Mouse (Mus musculus) stomach, embryonic 15.5 days (tissue): Measurements from ENCODE around the gene BC003965. TPM values are rescaled to one million over a fixed set of nuclear protein-coding genes. Genes with fewer than 3 reads are reported as not detected.
A peak's percentile ranks its signal among the peaks of the same experiment; 100 is the strongest.

Experiments used
- ATAC-seq: fragments of 200-750 bp; cut with Nextera tagmentation; 2 replicates; pipeline ENCODE4 v1.8.0; 2017; ENCODE audit warnings: low read depth, moderate number of reproducible peaks, moderate TSS enrichment; ENCODE audit not compliant: insufficient read depth, low FRiP score
- H3K27ac ChIP-seq: fragments of 300-500 bp; sonication (generic); 2 replicates; pipeline ENCODE4 v1.5.1; 2015; ENCODE audit warnings: mild to moderate bottlenecking, inconsistent platforms
- H3K27me3 ChIP-seq: fragments of 300-500 bp; sonication (generic); replicated peaks from 2 replicates; pipeline ENCODE4 v1.6.1; 2015; ENCODE audit warnings: inconsistent platforms
- H3K36me3 ChIP-seq: fragments of 300-500 bp; sonication (generic); 2 replicates; pipeline ENCODE4 v1.6.1; 2015; ENCODE audit warnings: inconsistent platforms
- H3K4me1 ChIP-seq: fragments of 300-500 bp; sonication (generic); 2 replicates; pipeline ENCODE4 v1.6.1; 2015; ENCODE audit warnings: inconsistent platforms
- H3K4me2 ChIP-seq: fragments of 300-500 bp; sonication (generic); 2 replicates; pipeline ENCODE4 v1.6.1; 2015; ENCODE audit warnings: mild to moderate bottlenecking, inconsistent platforms
- H3K4me3 ChIP-seq: fragments of 300-500 bp; sonication (generic); replicated peaks from 2 replicates; pipeline ENCODE4 v1.5.1; 2015; ENCODE audit warnings: inconsistent platforms
- H3K9ac ChIP-seq: fragments of 300-500 bp; sonication (generic); 2 replicates; pipeline ENCODE4 v1.6.1; 2015; ENCODE audit warnings: inconsistent platforms
- H3K9me3 ChIP-seq: fragments of 300-500 bp; sonication (generic); 2 replicates; pipeline ENCODE4 v1.6.1; 2016; ENCODE audit warnings: inconsistent platforms
- WGBS: fragments of 180-500 bp; shearing (Covaris S2); methylation state at CpG from one replicate; pipeline ENCODE4 v1.1.7; 2015; 5-methylcytosine and 5-hydroxymethylcytosine counted together
- polyA plus RNA-seq: library from polyadenylated mRNA; unstranded; fragments of >200 nt; fragmentation: Nextera tagmentation; extraction: Ambion mirVana; gene quantifications from 2 replicates; pipeline ENCODE4 v1.2.1, GENCODE M21; 2015

Gene BC003965
- polyA plus RNA-seq, 1 experiment from 2014 or later = 35.5 TPM

DNA sequence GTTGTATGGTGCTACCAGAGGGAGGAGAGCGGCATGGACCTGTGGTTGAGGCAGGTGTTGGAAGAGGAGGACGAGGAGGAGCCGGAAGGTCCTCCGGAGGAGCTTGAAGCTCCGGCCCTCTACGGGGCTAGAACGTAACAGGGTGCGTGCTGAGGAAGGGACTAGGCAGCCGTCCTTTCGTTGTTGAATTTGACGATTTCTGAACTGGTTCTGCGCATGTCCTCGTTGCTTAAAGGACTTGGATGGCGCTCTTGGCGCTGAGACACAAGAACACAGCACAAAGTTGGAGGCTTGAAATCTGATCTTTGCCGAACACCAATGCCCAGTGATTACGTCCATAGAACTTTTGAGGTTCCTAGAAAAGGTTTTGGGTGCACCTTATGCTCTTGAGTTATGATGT, 607 bp downstream of the BC003965 start:
- H3K4me2 ChIP-seq = peak overlapping the region; percentile 98
- 8% methylated on average over 17 of the region's 17 CpGs for WGBS
- H3K9me3 ChIP-seq = no peaks in the 10 kb centered on the region
- peak overlapping the region; percentile 97 for H3K4me3 ChIP-seq
- peaks cover 29% of the 10 kb centered on the region for H3K4me1 ChIP-seq
- H3K36me3 ChIP-seq = no peaks in the 10 kb centered on the region
- peak overlapping the region; percentile 67 for H3K27ac ChIP-seq
- H3K9ac ChIP-seq = peak overlapping the region; percentile 82
- peak; percentile 13; the same call in 1 of the 2 replicates for ATAC-seq
- H3K27me3 ChIP-seq = no peaks in the 10 kb centered on the region

DNA sequence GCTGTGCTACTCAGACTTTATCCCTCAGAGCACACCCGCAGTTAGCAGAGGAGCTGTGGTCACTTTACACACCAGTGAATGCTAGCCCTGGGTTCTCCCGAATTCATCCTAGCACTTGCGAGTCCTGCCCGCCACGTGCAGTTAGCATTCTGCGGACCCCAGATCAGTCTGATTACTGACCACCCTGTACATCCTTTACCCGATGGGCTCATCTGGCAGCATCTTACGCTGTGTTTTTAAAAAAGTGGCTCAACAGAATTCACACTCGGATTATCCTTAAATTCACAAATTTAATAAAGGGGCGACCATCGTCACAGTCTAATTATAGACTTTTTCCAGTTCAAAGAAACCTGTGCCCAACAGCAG, 3.4 kb downstream of the BC003965 start:
- no peak for ATAC-seq
- Histone ChIP-seq H3K27ac (peak overlapping the region; percentile 77), H3K4me3 (peak overlapping the region; percentile 94), H3K36me3 (no peaks in the 10 kb centered on the region), H3K4me2 (peak overlapping the region; percentile 86), H3K9me3 (no peaks in the 10 kb centered on the region), H3K4me1 (peaks cover 29% of the 10 kb centered on the region), H3K9ac (0 out of 2 replicates have a peak overlapping the region, but pooled peaks have one; percentile 98), H3K27me3 (no peaks in the 10 kb centered on the region)
- WGBS = 6% methylated on average over 11 of the region's 11 CpGs

DNA sequence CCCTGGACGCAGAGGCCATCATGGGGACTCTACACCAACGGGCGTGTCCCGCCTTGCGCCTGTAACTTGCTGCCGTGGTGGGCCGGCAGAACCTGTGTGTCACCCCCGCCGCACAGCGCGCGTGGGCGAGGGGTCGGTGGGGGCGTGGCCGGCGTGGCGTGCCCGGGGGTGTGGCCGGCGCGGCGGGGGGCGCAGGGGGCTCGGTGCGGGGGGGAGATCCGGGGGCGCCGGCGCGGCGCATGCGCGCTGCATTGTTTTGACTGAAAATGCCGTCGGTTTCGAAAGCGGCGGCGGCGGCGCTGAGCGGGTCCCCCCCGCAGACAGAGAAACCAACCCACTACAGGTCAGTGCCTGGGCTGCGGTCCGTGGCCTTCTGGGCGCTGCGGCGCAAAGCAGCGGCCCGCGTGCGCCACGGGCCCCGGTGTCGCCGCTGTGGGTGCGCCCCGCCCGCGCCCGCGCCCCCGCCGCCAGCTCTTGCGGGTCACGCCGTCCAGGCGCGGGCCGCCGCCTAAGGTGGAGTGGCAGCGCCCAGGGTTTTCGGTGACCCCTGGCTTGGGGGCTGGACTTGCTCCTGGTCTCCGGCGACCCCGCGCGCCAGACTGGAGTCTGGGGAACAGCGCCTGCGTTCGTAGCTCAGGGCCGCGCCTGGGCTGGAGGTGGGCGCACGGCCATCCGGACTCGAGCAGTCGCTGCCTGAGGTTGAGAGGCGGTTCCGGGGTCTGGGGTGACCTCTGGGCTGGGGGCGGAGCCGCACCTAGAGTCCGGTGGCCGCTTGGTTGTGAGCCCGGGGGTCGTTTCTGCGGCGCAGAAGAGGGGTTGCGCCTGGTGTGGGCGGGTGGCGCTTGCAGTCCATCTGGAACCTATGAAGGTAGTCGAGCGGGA, 4.0 kb downstream of the BC003965 start, which contains the start of gene Unkl:
Unkl (plus strand) TSS at position 248 of the 882 bp plus-strand sequence.
- Histone ChIP-seq H3K9me3 (no peaks in the 10 kb centered on the region), H3K4me1 (peaks cover 27% of the 10 kb centered on the region), H3K27me3 (no peaks in the 10 kb centered on the region), H3K36me3 (no peaks in the 10 kb centered on the region), H3K27ac (peak within 1 kb of the TSS; percentile 77), H3K4me3 (peak within 1 kb of the TSS; percentile 94), H3K4me2 (peak within 1 kb of the TSS; percentile 86), H3K9ac (peak within 1 kb of the TSS; percentile 98)
- peak; percentile 24; the same call in 1 of the 2 replicates for ATAC-seq
- under 1% methylated on average over 93 of the region's 104 CpGs for WGBS

DNA sequence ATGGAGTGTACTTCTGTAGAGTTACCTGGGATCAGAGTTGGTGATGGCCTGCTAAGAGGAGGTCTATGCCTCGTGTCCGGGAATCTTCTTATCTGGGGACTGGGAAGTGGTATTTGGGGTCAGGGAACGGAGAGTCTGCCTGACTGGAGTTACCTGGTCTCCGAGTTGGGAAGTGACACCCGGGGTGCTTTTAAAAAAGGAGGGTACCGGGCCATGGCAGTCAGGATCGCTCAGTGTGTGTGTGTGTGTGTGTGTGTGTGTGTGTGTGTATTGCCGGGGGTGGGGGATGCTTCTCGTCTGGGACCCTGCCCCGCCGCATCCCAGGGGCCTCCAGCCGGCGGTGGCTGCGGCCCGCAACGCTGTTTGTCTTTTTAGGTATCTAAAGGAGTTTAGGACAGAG, 4.7 kb downstream of the BC003965 start:
- Histone ChIP-seq H3K9me3 (no peaks in the 10 kb centered on the region), H3K9ac (peak overlapping the region; percentile 98), H3K4me2 (peak overlapping the region; percentile 86), H3K36me3 (peaks cover under 1% of the 10 kb centered on the region; the same call in 1 of the 2 replicates), H3K27ac (no peak overlapping the region), H3K4me3 (peak overlapping the region; percentile 94), H3K4me1 (peaks cover 26% of the 10 kb centered on the region), H3K27me3 (no peaks in the 10 kb centered on the region)
- WGBS = 4% methylated on average over 16 of the region's 16 CpGs
- no peak for ATAC-seq

DNA sequence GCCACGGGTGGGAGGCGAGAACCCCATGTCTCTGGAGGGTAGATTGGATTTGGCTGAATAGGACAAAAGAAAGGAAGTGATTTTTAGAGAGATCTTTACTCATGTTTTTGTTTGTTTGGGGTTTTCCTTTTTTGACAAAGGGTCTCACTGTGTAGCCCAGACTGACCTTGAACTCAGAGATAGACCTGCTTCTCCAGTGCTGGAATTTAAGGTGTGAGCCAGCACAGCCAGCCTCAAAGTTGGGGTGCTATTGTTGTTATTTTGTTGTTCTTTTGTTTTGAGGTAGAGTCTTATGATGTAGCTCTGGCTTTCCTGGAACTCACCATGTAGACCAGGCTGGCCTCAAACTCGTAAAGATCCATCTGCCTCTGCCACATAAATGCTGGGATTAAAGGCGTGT, 18.0 kb downstream of the BC003965 start:
- Histone ChIP-seq H3K4me1 (no peaks in the 10 kb centered on the region), H3K27me3 (no peaks in the 10 kb centered on the region), H3K9me3 (no peaks in the 10 kb centered on the region), H3K9ac (no peak overlapping the region), H3K4me3 (no peak overlapping the region), H3K4me2 (no peak overlapping the region), H3K36me3 (peaks cover 50% of the 10 kb centered on the region), H3K27ac (no peak overlapping the region)
- WGBS = 86% methylated on average over 4 of the region's 4 CpGs
- no peak for ATAC-seq

DNA sequence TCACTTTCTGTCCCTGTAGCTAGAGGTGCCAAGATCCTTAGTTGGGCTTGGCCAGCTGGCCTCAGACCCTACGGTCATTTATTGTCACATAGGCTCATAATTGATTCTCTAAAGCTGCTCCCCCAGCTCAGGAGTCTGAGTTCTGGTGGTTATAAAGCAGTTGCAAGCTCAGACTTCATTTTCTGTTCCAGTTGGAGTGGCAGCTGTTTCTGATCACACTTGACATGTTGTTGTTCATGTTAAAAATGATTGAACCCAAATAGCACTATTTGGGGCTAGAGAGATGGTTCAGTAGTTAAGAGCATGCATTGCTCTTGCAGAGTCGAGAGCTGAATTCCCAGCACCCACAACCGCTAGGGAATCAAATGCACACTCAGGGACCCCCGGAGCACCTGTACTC, 25.7 kb downstream of the BC003965 start:
- H3K4me1 ChIP-seq = no peaks in the 10 kb centered on the region

DNA sequence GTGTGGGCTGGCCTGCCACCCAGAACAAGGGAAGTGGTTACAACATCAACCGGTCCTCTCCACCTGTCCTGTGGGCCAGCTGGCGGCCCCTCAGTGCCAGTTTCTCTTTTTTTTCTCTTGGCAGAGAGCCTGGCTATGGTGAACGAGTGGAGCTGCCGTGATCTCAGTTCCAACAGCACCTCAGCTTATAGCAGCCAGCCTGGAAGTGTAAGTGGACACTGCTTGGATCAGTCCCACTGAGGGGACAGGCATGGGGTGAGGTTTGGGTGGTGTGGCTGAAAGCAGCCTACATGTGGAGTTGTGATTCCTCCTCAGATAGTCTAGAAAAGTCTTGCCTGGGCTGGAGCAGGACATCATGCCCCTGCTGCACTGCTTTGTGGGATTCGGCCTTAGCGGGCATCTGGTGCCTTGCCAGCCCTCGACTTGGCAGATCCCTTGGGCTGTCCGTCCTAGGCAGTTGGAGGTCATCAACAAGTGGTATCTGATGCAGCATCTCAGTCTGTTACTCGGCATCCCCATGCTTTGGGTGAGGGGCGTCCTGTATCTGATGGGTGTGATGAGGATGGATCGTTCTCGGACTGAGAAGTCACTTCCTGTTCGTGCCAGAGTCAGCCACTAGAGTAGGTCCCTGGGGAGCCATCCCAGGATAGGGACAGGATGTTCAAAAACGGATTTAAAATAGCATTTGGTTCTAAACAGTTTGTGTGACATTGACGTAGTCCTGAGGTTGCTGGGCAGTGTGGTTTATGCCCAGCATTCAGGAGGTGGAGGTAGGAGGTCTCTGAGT, 26.5 kb downstream of the BC003965 start:
- Histone ChIP-seq H3K9ac (no peak overlapping the region), H3K27ac (no peak overlapping the region), H3K4me2 (no peak overlapping the region), H3K27me3 (no peaks in the 10 kb centered on the region), H3K9me3 (no peaks in the 10 kb centered on the region), H3K4me3 (no peak overlapping the region), H3K36me3 (peaks cover 44% of the 10 kb centered on the region), H3K4me1 (no peaks in the 10 kb centered on the region)
- no peak for ATAC-seq
- WGBS = 83% methylated on average over 15 of the region's 15 CpGs

More for the DNA sequence above, 25.7 kb downstream of the BC003965 start:
- H3K27me3 ChIP-seq = no peaks in the 10 kb centered on the region
- 78% methylated on average over 4 of the region's 4 CpGs for WGBS
- no peak for ATAC-seq
- peaks cover 43% of the 10 kb centered on the region for H3K36me3 ChIP-seq
- H3K27ac ChIP-seq = no peak overlapping the region
- no peak overlapping the region for H3K9ac ChIP-seq
- no peak overlapping the region for H3K4me3 ChIP-seq
- no peak overlapping the region for H3K4me2 ChIP-seq
- no peaks in the 10 kb centered on the region for H3K9me3 ChIP-seq

DNA sequence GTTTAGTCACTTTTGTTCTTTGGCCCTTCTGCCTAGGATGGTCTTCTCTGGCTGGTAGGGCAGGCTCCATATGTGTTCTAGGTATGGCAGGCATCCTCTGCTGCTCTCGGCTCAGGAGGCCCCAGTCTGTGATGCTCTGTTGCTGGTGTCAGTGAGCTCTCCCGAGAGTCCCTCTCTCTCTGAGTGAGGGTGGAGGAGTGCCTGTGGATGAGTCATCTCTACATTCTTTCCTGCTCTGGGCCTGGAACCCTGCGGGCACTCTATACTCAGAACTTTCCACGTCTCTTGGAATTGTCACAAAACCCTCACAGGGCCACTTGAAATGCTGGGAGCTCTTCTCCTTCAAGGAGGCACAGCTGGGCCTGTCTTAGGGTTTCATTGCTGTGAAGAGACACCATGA, 27.4 kb downstream of the BC003965 start:
- no peak for ATAC-seq
- WGBS = 80% methylated on average over 4 of the region's 4 CpGs
- Histone ChIP-seq H3K36me3 (peaks cover 42% of the 10 kb centered on the region), H3K9ac (no peak overlapping the region), H3K4me2 (no peak overlapping the region), H3K9me3 (no peaks in the 10 kb centered on the region), H3K27ac (no peak overlapping the region), H3K27me3 (no peaks in the 10 kb centered on the region), H3K4me1 (no peaks in the 10 kb centered on the region), H3K4me3 (no peak overlapping the region)

DNA sequence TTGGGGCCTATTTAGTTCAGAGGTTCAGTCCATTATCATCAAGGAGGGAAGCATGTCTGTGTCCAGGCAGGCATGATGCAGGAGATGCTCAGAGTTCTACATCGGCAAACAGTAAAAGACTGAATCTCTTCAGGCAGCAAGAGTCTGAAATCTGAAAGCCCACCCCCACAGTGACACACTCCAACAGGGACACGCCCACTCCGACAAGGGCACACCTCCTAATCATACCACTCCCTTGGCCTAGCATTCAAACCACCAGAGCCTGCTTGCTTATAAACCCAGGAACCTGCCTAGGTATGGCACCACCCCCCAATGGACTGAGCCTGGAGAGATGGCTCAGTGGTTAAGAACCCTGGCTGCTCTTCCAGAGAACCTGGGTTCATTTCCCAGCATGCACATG, 31.1 kb downstream of the BC003965 start:
- peaks cover 41% of the 10 kb centered on the region for H3K36me3 ChIP-seq
- no peaks in the 10 kb centered on the region for H3K9me3 ChIP-seq
- H3K9ac ChIP-seq = no peak overlapping the region
- no peak overlapping the region for H3K4me2 ChIP-seq
- H3K27ac ChIP-seq = no peak overlapping the region
- WGBS = 84% methylated on average over 3 of the region's 3 CpGs
- H3K27me3 ChIP-seq = no peaks in the 10 kb centered on the region
- no peaks in the 10 kb centered on the region for H3K4me1 ChIP-seq
- H3K4me3 ChIP-seq = no peak overlapping the region
- ATAC-seq = no peak

DNA sequence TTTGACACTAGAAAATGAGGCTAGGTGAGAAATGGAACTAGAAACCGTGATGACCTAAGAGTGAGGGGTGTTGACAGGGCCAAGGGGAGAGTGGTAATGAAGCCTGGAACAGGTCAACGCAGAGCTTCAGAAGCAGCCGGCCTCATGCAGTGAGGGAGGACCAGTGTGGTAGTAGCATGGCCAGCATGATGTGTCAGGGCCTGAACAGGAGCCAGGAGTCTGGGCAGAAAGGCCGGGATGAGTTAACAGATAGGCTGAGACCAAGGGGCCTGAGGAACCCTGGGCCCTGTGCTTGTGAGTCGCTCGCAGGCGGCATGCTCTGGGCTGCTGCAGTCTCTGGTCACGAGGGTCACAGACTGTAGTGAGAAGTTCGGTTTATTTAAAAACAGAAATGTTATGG, 34.6 kb downstream of the BC003965 start:
- 88% methylated on average over 9 of the region's 9 CpGs for WGBS
- no peak overlapping the region for H3K4me2 ChIP-seq
- peaks cover 14% of the 10 kb centered on the region for H3K4me1 ChIP-seq
- ATAC-seq = no peak
- H3K36me3 ChIP-seq = peaks cover 25% of the 10 kb centered on the region
- H3K27me3 ChIP-seq = no peaks in the 10 kb centered on the region
- H3K9me3 ChIP-seq = no peaks in the 10 kb centered on the region
- H3K9ac ChIP-seq = no peak overlapping the region
- no peak overlapping the region for H3K27ac ChIP-seq
- no peak overlapping the region for H3K4me3 ChIP-seq

DNA sequence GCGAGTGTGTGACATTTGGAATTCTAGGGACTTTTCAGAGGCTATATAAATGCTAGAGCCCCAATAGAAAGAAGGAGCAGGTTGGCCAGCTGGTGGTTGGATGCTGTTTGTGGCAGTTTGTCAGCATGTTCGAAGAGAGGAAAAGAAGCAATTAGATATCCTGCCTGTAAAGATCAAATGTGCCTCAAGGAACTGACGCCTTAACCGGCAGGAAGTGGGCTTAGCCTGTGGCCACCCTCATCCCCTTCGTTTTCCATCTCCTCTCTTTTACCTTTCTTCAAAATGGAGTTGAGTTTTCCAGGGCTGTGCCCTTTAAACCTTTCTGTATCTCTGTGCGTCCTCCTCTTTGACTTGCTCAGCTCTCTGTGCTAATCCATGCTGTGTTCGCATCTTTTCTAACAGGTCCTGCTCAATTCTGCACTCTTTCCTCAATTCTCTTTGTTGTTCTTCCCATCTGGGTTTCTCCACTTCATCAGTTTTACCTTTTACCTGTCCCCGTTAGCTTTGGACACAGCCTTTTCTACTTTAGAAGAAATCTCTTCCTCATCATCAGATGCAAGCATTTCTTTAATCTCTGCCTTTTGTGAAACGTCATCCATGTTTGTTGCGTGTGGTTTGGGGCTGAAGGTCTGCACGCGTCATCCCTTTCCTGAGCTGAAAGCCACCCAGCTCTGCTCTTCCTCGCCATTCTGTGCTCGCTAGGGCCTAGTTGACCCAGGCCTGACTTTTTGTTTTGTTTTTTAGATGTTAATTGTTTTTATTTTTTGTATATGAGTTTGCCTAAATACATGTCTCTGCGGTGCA, 35.3 kb downstream of the BC003965 start:
- H3K27me3 ChIP-seq = no peaks in the 10 kb centered on the region
- no peak for ATAC-seq
- no peak overlapping the region for H3K9ac ChIP-seq
- H3K36me3 ChIP-seq = peaks cover 23% of the 10 kb centered on the region
- no peaks in the 10 kb centered on the region for H3K9me3 ChIP-seq
- no peak overlapping the region for H3K4me3 ChIP-seq
- 89% methylated on average over 15 of the region's 15 CpGs for whole genome bisulfite sequencing
- H3K4me2 ChIP-seq = no peak overlapping the region
- H3K4me1 ChIP-seq = peaks cover 14% of the 10 kb centered on the region
- no peak overlapping the region for H3K27ac ChIP-seq
